Mouse (Mus musculus) heart, adult 10 weeks (tissue): ENCODE results near the gene Zfp472. TPM values are rescaled to one million over a fixed set of nuclear protein-coding genes. Genes with fewer than 3 reads are reported as not detected.

Experiments
- polyA plus RNA-seq: library from polyadenylated mRNA; stranded (reverse); fragments of 350-450 nt; fragmentation: Illumina TruSeq; extraction: RNeasy Lipid Tissue Mini Kit (QIAGEN cat#74804); gene quantifications from one replicate; pipeline ENCODE4 v1.2.3, GENCODE M21; 2014; ENCODE audit warnings: low read depth, low replicate concordance

Zfp472 gene
- polyA plus RNA-seq, result 2.9 TPM

DNA sequence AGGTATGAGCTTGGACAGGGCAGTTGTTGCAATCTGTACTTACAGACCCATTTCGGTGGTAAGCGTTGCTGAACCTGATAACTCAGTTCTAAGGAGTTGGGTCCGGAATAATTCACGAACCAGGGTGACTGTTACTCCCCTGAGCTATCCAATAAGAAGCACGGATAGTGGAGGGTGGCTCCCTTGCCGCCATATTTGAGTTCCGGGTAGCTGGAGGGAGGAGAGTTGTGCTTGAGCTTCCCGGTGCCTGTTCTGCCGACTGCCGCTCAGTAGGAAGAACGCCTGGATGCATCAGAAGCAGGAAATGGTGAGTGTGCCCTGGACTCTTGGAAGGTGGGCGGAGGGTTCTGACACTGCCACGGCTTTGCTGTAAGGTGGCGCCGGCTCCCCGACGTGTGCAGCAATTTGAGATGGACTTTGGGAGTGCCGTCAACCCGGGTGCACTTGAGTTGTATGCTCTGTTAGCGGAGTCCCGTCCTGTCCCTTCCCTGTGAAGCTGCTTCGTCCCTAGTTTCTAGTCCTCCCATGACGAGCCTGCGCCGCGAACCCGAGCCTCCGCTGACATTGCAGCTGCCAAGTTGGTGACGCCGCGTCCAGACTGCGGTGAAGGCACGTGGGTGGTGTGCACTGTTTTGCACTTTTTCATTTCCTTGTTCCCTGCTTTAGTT is at the start of gene Zfp472:
TSS of gene Zfp472 (plus strand) at position 192 of the 668 bp plus-strand sequence.

DNA sequence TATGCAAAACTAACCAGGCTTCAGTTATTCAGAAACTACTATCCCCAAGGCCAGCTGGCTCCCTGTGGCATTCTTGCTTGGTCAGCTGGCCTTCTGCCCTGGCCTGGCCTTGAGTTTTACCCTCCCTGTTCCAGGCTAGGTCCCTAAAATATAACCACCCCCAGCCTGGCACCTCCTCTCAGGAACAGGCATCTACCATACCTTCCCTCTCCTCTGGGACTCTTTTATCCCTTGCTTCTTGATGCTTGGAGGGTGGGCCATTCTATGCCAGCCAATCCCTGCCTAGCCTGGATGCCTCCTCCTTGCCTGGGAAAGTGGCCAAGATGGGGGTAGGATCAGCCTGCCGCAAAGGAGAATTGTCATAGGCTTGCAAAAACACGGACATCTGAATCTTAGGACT is 48.5 kb upstream of the Zfp472 start, which contains the start of gene Cyp4f14:
TSS of gene Cyp4f14 (minus strand) at position 212 of the 400 bp plus-strand sequence.

DNA sequence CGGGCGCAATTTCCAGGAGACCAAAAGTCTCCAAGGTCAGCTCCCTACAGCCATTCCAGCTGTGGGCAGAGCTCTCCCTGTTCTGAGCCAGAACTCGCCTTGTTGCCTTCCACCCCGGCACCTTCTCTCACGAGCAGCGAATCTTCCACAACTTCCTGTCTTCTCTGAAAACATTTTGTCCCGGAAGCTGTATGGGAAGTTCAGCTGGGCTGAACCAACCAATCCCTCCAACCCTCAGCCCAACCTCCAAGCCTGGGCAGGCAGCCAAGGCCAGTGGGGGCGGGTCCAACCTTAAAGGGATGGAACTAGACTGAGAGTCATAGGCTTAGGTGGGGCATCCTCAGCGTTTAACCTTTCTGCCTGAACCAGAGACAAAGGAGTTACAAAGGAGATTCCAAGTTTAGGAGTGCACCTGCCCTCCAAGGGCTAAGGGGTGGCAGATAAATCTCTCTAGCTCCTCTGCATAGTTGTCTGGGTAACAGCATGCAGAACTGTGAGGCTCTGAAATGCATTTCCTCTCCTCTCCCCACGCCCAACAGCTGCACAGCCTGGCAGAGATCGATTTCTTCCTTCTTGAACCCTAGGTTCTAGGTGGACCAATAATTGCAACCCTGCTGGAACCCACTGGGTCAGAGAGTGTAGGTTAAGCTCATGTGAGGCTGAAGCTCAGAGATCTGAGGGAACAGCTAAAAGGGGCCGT is 18.2 kb upstream of the Zfp472 start, which contains the start of gene Cyp4f13:
TSS of gene Cyp4f13 (minus strand) at position 188 of the 700 bp plus-strand sequence.

DNA sequence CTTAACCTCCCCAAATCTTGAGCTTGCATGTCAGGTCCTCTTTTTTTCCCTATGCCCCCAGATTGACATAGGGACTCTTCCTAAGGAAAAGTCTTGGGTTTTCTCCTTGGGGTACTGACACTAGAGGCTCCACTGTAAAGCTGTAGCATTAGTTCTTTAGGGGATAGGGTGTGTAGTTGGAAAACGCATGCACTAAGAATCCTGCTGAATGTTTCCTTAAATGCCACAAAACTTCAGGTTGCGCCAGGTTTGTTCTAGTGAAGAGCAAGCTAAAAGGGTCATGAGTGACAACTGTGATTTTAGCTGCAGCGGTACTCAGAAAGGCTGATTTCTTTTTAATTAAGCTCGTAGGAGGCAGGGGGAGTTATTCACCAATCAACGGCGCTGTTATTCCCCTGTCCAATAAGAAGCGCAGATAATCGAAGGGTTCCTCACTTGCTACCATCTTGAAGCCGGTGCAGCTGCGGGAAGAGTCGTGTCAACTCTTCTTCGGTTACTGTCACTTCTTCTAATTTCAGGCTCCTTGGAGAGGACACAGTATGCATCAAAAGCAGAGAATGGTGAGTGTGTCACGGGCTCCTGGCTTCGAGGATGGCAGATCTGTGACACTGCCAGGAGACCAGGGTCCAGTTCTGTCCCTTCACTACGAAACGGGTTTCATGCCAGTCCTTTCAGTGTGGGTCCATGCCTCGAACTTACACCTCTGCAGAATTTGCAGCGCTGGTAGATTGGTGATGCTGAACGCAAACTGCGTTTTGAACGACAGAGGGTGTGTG is 27.3 kb downstream of the Zfp472 start, which contains the start of gene Zfp952:
TSS of gene Zfp952 (plus strand) at position 431 of the 776 bp plus-strand sequence.

Other genes starting within 250 kb of the Zfp472 start
- 13.1 TPM for gene Zfp871, start 177.5 kb upstream of the Zfp472 start, polyA plus RNA-seq
- 0.16 TPM for gene Zfp811, start 155.9 kb upstream of the Zfp472 start, polyA plus RNA-seq
- gene Zfp799, start 135.6 kb upstream of the Zfp472 start, polyA plus RNA-seq, result 4.9 TPM
- gene Zfp870, start 74.2 kb upstream of the Zfp472 start, polyA plus RNA-seq, result 6.5 TPM
- 0.73 TPM for gene Cyp4f14, start 48.5 kb upstream of the Zfp472 start, polyA plus RNA-seq
- gene Cyp4f13, start 18.4 kb upstream of the Zfp472 start, polyA plus RNA-seq, result 19.5 TPM
- gene Zfp952, start 27.3 kb downstream of the Zfp472 start, polyA plus RNA-seq, result 6.6 TPM
- gene Zfp763, start 67.6 kb downstream of the Zfp472 start, polyA plus RNA-seq, result 2.8 TPM
- not detected for gene 4921501E09Rik, start 102.2 kb downstream of the Zfp472 start, polyA plus RNA-seq
- gene Zfp563, start 123.5 kb downstream of the Zfp472 start, polyA plus RNA-seq, result 3.6 TPM
- gene Morc2b, start 173.9 kb downstream of the Zfp472 start, polyA plus RNA-seq, result 0.47 TPM
- not detected for gene Olfr55, start 202.6 kb downstream of the Zfp472 start, polyA plus RNA-seq
- gene Olfr239, start 225.5 kb downstream of the Zfp472 start, polyA plus RNA-seq, result not detected